Mouse (Mus musculus) lung, postnatal 25 days (tissue): ENCODE data around the gene Eva1b.

Experiments used
- DNase-seq: peaks from one replicate; pipeline ENCODE4 v3.0.0; 2022; ENCODE audit warnings: low spot score

The Eva1b gene

GRCm38 (mm10) chr4:126120052-126120451, 27.5 kb upstream of the Eva1b start:
- DNase-seq = no peak

DNA sequence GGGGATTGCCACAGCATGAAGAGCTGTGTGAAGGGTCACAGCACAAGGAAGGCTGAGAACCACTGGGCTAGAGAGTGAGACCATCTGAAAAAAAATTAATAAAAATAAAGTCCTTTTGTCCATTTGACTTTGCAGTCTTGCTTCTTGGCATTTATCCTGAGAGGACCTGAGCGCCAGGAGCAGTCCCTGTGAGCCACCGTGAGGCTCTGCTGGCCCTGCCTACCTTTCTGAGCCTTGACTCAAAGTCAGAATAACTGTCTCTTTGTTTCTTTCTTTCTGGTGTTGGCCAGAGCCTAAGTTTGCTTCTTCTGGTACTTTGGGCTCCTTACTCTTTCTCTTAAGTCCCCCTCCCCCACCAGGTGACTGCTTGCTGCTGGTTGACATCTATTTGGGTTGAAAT, 27.0 kb upstream of the Eva1b start:
- DNase-seq = no peak

- DNase-seq = no peak
Observed at GRCm38 (mm10) chr4:126123309-126124040, 24.1 kb upstream of the Eva1b start.

DNA sequence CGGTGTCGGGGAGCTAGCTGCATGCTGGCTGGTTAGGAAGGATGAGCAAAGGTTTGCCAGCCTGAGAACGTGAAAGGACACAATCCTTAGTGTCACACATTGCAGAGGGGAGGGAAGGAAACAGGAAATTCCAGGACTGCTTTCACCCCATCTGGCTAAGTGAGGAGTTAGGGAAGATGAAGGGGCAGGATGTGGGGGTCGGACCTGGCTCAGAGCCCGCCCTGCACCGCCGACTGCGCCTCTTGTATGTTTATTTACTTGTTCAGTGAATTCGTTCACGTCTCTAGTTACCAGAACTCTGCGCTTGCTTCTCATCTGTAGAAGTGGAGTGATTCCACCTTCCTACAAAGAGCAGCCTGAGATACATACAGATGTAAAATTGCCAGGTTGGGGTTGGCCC, 17.0 kb upstream of the Eva1b start:
- DNase-seq = peak; percentile 45

DNA sequence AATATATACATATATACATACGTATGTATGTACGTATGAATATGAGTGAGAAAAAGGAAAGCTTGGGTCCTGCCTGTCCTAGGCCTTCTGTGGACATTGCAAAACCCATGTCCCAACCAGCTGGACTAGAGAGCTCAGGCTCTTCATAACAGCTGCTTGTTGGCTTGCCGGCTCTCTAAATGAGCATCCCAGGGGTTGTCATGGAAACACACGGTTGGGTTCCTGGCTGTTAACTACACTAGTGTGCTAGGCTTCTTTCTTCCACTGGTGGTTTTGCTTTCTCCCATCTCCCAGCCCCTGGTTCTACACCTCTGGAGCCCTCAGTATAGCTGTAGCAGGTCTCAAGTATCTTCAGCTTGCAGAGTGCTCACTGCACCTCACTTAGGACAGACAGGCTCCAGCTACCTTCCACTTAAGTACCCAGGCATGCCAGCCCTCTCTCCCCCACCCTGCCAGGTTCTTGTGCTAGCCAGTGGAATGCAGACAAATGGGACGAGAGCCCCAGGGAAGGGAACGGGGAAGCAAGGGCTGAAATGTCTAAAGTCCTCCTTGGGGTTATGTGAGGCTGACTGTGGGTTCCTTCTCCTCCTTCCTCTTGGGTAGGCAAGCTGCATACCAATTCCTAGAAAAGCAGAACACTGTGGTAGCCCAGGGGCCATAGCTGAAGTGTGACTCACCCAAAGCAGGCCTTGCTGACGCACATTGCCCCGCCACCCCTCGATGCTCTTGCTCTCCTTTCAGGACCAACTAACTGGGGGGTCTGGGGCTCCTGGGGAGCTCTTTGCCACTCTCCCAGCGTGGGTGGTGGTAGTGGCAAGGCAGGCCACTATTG, 16.0 kb upstream of the Eva1b start:
- DNase-seq = peak; percentile 80

DNA sequence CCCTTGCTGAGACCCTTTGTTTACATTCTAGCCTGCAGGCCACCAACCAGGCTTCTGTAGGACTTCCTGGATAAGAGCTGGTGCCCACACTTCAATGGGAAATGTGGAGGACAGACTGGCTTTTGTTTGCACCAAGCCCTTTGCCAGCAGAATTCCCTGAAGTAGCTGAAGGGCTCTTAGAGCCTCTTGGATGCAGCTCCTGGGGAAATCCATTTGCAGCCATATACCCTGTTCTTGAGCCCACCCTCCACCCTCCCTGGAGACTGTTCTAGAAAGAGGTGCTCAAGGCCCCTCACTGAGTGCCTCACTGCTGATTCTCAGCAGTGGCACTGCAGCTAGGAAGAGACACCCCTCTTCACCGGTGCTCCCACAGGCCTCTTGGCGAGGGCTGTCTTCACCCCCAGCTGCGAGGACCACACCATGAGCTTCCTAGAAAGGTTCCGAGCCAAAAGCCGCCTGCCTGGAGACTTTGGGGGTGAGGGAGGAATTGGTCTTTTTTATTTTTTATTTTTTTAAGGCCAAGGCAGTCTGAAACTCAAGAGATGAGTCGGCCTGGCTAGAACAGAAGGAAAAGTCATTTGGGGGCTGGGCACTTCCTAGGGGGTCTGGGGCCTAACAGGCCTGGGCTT, 14.8 kb upstream of the Eva1b start:
- peak; percentile 62 for DNase-seq

GRCm38 (mm10) chr4:126134236-126134635, 13.3 kb upstream of the Eva1b start:
- DNase-seq = no peak

DNA sequence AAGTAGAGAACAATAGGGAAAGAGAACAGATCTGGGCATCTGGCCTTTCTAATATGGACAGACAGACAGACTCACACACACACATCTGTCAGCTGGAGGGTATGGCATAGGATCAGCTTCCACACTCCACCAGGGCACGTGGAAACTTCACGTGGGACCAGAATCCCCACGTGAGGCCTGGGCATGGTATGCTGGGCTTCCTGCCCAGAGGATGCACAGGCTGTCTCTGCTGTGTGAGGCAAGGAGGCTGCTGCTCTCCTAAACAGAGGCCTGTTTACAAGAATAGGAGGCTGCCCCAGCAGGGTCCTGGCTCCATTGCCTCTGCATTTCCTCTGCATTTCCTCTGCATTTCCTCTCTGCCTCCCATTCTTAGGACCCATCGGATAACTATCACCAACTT, 12.9 kb upstream of the Eva1b start:
- no peak for DNase-seq

GRCm38 (mm10) chr4:126137773-126138172, 9.8 kb upstream of the Eva1b start:
- DNase-seq = no peak

- DNase-seq = no peak
Observed at GRCm38 (mm10) chr4:126141021-126141420, 6.5 kb upstream of the Eva1b start.

DNA sequence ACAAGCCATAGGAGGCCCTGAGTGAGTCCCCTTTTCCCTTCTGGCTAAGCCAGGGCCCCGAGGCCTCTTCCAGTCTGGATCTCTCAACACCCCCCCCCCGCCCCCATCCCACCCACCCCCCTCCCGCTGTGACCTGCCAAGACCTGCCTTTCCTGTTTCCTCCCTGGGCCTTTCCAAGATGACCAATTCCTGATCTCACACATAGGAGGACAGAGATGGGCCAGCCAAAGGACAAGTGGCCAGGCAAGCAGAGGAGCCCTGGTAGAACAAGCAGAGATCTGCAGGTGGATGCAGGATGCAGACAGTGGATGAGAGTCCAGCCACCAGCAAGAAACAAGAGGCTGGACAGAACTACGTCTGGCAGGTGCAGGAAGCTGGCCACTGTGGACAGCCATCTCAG, 2.1 kb upstream of the Eva1b start:
- no peak for DNase-seq

GRCm38 (mm10) chr4:126146974-126147532, 491 bp upstream of the Eva1b start:
- no peak for DNase-seq

GRCm38 (mm10) chr4:126148161-126148961, 817 bp downstream of the Eva1b start:
- peak; percentile 82 for DNase-seq

DNA sequence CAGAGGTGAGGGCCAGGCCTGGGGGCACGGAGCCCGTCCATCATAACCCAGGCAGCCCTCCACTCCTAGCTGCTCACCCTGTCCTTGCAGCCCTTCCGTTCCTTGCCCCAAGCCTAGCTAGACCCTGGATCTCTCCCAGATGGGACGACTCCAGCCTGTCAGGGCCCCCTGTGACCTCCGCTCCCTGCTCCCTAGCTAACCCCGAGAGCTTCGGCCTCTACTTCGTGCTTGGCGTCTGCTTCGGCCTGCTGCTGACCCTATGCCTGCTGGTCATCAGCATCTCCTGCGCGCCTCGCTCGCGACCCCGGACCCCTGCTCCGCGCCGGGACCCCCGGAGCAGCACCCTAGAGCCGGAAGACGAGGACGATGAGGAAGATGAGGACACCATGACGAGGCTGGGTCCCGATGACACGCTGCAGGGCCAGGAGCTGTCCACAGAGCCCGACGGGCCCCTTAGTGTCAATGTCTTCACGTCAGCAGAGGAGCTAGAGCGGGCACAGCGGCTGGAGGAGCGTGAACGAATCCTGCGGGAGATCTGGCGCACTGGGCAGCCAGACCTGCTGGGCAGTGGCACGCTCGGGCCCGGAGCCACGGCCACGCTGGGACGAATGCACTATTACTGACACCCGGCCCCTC, 1.6 kb downstream of the Eva1b start:
- DNase-seq = no peak

- no peak for DNase-seq
Observed at GRCm38 (mm10) chr4:126149798-126150197, 2.3 kb downstream of the Eva1b start.

DNA sequence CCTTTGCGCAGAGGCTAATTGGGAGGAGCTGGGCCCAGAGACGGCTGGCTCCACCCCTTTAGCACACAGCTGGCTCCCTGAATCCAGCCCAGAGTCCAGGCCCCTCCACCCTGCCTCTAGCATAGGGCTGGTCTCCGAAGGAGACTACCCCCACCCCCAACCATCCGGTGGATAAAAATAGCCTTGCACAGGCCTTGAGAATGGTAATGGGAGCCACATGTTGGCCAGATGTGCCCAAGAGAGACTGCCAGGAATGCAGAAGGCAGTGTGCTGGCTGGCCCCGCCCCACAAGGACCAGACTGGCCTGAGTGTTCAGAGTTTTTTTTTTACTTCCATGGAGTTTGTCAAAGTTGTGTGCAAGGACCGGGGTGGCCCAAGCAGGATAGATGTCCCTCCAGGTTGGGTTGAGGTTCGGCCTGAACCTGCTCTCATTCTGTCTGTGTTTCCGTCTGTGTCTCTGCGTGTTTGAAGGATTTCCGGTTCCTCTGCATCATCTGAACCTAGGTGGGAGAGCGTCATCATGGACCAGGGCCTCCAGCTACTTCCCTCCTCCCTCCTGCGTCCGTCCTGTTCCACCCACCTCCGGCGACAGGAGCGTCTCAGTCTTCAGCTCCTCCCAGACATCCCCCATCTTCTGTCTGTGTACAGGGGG, 2.9 kb downstream of the Eva1b start:
- DNase-seq = peak; percentile 85

GRCm38 (mm10) chr4:126150949-126151320, 3.4 kb downstream of the Eva1b start:
- no peak for DNase-seq

GRCm38 (mm10) chr4:126151701-126152440, 4.3 kb downstream of the Eva1b start:
- no peak for DNase-seq

- no peak for DNase-seq
Observed at GRCm38 (mm10) chr4:126152864-126153263, 5.3 kb downstream of the Eva1b start.

DNA sequence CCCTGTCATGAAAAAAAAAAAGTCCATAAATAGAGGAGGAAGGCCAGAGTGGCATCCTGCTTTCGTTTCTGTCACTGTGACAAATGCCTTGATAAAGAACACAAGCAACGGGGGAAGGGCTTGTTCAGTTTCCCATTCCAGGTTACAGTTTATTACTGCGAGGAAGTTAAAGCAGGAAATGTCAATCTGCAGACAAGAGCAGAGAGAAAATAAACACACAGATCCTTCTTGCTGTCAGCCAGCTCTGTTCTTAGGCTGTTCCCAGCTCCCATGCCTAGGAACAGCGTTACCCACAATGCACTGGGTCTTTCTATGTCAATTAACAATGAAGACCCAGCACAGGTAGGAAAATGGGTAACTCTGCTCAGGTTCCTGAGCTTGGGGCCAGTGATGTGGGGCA, 7.6 kb downstream of the Eva1b start:
- peak; percentile 66 for DNase-seq
